Mouse (Mus musculus): ENCODE results near the gene Ttn.

Gene Ttn

DNA sequence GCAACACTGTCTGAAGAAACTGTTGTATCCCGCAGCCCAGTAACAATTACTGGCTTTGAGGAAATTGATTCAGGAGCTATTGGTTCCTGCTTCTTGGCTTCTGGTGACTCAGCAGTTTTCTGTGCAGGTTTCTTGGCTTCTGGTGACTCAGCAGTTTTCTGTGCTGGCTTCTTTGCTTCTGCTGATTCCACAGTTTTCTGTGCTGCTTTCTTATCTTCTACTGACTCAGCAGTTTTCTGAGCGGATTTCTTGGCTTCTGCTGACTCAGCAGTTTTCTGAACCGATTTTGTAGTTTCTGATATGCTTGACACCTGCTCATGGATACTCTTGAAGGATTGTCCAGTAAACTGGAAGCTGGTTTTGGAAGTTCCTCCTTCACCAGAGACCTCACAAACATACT, 273.8 kb downstream of the Ttn start:
- DNase-seq (ENCODE audit: low spot score in 2 of 2), result no peak

DNA sequence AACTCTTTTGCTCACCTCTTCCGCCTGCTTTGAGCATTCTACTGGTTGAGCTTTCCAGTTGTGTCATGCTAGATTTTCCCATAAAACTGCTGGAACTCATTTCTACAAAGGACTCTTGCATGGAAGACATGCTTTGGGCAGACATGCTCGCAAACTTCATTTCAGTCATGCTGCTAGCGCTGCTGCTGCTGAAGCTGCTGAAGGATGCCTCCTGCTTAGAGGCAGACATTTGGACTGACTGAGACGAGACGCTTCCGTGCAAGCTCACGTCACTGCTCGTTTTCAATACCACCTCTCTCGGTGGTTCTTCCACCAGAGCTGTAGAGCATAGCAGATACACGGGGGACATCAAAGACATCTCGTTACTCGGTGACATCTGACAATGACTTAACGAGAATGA, 276.7 kb downstream of the Ttn start:
- DNase-seq (ENCODE audit: low spot score in 2 of 2), result no peak

DNA sequence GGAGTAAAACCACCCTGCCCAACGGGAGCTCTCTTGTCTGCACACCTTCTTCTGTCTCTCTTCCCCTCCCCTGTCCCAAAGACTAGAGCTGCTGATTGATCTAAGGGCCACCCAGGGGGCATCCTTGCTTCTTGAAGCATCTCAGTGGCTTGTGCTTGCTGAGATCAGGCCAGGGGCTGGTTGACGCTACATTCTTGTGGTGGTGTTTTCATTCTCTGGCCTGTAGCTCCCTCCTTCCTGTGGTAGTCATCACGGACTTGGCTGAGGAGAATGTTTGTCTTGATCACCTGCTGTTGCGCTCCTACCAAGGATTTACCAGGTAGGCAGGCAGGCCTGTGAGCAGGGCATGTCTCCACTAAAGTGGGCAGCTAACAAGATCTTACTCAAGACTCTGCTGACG, 279.6 kb downstream of the Ttn start:
- DNase-seq (ENCODE audit: low spot score in 2 of 2), result no peak

DNA sequence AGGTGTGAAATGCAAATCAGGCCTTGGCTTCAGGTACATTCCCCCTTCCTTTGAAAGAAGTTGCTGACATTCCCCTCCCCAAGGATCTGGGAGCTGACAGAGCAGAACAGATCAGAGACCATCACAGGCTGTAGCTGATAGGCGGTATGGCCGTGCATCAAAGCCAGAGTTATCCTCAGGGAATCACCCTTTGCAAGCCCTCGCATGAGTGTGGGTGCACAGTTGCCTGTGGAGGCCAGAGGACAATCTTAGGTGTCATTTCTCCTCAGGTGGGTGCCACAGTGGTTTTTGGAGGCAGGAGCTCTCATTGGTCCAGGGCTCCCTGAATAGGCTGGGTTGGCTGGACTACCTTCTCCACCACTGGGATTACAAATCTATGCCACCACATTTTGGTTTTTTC, 280.2 kb downstream of the Ttn start:
- no peak for DNase-seq (ENCODE audit: low spot score in 2 of 2)

DNA sequence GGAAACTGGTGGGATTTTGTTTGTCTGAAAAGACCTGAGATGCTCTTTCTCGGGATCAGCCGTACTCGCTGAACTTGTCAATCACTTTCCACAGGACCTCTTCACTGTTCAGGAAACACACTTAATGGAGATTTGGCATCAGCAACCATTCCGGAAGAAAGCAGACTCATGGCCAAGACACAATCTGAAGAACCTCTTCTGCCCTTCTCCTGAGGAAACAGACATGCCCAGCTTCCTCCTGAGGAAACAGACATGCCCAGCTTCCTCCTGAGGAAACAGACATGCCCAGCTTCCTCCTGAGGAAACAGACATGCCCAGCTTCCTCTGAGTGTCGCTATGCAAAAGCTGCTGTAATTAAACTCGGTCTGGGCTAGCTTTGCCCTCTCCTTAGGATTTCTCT, 287.1 kb downstream of the Ttn start:
- DNase-seq (ENCODE audit: low spot score in 2 of 2), result no peak

DNA sequence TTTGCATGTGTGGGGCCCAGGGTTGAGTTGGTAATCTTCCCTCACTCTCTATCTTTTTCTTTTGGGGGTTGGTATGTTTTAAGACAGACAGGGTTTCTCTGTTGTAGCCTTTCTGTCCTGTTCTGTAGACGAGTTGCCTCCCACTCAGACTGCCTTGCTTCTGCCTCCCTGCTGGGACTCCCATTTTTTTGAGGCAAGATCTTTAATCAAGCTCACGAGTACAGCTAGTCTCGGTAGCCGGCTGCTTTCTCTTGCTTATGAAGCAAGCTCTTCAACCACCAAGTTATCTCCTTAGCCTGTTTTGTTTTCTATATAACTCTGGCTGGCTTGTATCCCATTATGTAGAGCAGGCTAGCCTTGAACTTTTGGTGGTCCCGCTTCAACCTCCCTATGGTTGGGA, 288.6 kb downstream of the Ttn start:
- no peak for DNase-seq (ENCODE audit: low spot score in 2 of 2)

DNA sequence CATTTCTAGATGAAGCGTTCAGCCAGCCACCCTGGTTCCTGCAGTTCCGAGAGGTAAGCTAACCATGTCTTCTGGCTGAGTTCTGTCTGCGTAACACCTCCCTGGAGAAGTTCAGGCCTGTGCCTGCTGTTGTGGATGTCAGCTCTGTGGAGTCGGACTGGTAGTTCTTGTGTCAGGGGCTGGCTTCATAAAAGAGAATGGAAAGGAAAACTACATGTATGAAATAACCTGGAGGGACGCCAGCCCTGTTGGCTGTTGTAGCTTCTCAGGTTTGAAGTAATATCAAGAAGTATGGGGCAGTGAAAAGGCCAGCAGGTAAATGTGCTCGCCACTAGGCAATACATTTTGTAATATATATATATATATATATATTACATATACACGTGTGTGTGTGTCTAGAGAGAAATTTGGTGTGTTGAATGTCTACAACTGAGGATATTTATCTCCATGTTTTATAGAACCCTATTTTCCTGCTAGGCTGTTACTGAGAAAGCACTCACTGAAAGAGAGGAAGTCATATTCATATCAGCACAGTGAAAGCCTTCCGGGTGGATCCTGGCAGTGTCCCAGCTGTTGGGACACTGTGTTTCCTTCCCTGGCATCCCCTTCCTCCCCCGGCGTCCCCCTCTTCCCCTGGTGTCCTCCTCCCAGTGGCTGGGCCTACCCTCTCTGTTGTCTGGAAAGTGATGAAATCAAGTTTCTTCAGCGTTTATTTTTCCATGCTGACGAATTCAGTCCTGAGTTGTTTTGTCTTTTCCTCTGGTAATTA, 291.7 kb downstream of the Ttn start:
- no peak for DNase-seq (ENCODE audit: low spot score in 2 of 2)

DNA sequence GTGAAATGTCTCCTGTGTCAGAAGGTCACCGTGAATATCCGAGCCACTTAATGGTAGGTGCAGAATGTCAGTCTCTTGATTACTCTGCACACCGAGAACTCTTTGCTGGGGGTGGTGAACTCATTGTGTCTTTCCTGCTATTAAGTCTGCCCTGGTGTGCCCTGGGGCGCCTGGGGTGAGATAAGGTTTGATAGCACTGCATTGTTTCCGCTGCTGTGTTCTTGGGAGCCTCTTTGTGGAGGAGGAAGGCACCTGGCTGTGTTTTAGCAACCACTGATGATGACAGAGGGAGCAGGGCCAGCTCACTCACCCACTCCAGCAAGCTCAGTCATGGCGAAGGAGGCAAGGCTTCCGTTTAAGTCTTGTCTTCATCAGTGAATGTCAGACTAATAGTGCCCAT, 294.2 kb downstream of the Ttn start:
- DNase-seq (ENCODE audit: low spot score in 2 of 2), result no peak

DNA sequence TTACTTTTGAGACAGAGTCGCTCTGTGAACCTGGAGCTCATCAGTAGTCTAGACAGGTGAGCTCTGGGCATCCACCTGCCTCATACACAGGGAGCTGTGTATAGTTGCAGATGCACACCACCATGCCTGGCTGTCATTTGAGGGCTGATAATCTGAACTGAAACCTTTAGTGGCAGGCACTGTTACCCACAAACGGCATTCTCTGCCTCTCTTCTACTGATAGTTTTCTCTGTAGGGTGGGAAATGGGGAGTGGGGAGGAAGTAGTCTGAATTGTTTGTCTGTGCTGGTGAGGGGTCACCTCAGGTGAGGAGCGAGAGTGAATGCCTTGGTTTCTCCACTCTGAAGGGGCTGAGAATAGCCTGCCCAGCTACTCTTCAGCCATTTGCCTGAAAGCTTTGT, 294.7 kb downstream of the Ttn start:
- no peak for DNase-seq (ENCODE audit: low spot score in 2 of 2)

DNA sequence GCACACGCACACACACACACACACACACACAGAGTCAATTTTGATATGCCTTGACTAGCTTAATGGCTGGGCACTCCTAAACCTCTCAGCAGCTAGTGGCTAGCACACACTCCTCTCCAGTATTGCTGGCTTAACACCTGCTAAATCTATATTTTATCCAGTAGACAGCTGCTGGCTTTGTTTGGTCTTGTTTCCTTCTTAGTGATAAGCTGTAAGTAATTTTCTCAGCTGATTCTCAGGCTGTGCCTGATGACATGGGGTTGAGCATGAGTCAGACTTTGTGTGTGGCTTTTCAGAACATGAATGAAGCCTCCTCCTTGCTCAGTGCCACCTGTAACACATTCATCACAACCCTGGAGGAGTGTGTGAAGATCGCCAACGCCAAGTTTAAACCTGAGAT, 295.4 kb downstream of the Ttn start:
- no peak for DNase-seq (ENCODE audit: low spot score in 2 of 2)

DNA sequence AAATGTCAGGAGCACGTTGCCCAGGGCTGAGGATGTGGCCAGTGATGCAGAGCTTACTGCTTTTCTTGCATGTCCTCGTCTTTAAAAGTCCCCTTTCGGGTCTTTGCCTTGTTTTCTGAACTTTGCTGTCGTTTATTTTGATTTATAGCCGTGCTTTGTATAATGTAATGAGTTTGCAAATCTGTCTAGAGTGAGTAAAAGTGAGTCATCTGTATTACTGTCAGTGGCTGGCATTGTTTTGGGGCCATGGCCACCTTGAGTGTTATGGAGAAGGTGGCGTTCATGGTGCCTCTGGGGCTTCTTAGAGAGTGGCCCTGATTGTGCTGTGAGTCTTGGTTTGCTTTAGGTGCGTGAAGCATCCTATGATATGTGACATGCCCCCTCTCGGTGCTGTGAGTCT, 300.0 kb downstream of the Ttn start:
- no peak for DNase-seq (ENCODE audit: low spot score in 2 of 2)

DNA sequence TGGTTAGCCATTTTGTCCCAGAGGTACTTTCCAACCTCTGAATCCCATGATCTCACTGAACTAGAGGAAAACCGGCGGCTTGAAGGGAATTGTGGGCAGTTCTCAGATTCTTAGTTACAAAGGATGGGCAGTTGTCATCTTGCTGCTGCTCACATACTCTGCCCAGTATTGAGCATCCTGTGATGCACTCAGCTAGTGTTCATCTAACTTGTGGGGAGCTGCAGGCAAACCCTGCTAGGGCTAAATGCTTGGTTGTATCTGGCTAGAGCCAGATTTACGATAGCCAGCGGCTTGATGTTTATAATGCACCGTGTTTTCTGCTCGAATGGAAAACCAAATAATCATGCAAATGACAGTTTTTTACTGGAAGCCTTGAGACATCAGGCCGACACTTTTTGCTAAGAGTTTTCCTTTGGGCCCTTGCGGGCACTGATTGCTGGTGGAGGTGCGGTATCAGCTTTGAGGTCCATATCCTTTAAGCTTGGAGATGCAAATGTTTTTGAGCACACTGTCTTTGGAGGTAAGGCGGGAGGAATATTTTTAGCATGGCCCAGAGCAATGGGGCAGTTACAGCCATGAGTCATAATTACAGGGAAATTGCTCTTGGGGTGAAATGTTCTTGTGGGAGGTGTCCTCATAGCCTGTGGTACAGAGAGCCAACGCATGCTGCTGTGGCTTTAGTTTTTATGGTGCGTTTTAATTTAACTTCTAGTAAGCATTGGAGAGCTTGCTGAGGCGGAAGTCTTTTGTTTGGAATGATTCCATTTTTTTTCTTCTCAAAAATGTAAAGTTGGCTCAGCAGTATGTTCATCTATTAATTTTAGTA, 305.7 kb downstream of the Ttn start:
- DNase-seq (ENCODE audit: low spot score in 2 of 2), result no peak

DNA sequence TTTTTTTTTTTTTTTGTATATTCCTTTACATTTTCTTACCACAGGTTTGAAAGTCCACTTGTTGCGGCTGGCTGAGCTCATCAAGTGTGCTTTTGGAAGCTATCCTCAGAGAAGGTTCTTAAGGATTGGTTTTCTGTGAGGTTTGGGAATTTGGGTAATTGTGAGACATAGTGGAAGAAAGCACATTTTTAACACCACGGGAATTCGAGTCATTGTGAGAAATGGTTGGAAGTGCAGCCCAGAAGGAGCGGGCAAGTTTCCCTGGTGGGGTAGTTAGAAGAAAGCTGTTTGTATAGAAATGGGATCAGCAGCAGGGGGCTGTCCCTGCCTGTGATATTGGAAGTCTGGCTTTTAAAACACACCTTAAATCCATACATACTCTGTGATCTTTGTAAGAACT, 306.4 kb downstream of the Ttn start:
- DNase-seq (ENCODE audit: low spot score in 2 of 2), result no peak

DNA sequence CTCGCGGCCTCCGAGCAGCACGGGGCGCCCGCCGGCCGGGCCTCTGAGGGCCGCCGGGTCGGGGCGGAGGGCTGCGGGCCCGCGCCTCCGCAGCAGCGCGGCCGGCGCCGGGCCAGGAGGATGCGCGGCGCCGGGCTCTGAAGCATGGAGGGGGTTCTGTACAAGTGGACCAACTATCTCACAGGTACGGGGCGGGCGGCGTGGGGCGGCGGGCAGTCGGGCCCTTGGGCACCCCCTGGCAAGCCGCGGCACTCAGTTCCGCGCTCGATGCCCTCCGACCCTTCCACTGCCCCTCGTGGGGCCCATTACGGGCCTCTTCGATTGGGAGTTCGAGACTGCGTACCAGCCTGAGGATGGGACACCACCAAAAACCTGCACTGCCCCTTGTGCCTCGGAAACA, 306.9 kb downstream of the Ttn start:
- peak in 1 of 2 experiments; percentile 33 for DNase-seq (ENCODE audit: low spot score in 2 of 2)

DNA sequence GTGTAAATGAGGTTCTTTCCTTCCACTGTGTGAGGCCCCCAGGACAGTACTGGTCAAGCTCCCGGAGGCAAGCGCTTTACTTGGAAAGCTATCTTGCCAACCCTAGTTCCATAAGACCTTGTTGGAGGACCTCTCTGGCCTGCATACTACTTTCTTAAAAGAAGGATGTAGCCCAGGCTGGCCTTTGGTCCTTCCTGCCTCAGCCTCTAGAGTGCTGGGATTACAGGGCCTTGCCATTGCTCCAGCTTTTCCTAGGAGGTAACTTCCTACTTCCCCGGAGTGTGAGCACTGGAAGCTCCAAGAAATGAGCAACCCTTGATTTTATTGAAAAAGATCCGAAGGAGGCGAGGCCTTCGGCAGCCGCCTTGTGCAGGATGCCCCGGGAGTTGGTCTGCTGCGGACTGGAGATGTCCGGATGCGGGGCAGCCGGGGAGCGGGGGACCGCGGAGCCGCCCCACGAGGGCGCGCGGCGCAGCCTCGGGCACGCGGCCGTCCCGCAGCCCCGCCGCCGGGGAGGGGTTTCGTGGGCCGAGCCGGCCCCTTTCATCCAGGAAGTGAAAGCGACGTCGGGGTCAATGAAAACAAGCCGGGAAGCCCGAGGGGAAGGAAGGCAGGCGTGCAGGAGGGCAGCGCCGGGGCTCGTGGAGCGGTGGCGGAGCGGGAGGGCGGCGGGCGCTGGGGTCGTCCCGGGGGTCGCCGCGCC, 307.5 kb downstream of the Ttn start, which contains the start of gene Plekha3:
Gene Plekha3 (plus strand): TSS at position 557 of the 703 bp plus-strand sequence.
- peak; percentile 69 to 76 for DNase-seq (ENCODE audit: low spot score in 2 of 2)

DNA sequence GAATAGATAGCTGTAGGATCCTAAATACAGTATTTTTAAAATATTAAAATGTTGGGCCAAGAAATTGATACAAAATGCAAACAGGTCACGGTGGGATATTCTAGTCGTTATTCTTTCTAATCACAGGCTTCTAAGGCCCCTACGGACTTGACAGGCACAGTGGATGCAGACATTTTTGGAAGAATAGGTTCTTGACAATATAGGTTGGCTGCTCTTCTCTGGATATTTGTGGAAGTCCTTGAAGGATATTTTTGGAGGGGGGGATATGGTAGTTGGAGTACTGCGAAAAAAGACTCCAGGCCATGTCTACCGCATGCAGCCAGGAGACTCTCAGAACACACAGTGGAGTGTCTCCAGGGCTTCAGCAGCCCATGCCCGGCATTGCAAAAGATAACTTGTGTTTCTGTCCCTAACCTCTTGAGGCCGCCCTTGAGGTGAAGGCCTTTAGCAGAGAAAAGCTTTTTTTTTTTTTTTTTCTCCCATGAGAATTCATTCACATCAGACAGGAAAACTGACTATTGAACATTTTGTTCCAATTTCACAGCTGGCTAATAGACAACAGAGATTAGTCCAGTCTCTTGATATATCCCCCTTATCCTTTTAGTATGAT, 308.8 kb downstream of the Ttn start:
- peak in 1 of 2 experiments; percentile 29 for DNase-seq (ENCODE audit: low spot score in 2 of 2)

DNA sequence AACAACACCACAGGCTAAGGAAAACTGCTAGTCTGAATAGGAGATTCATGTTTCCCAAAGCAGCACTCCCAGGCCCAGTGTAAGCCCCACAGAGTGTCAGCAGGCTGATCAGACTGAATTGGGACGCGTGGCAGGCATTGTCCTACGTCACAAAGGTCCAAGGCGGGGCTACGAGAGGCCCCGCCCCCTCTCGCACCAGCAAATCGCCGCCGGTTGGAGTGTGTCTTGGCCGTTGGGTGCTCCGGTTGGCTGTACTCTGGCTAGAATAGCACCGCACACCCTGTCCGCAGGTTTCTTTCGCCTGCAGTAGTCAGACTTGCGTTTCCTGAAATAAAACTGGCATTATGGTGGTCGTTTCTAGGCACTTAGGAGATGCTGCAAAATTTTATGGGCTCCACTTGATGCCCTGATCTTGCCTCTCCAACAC, 309.4 kb downstream of the Ttn start, which contains the start of gene Fkbp7:
Gene Fkbp7 (minus strand): TSS at position 151 of the 427 bp plus-strand sequence.
- peak; percentile 78 to 94 for DNase-seq (ENCODE audit: low spot score in 2 of 2)

DNA sequence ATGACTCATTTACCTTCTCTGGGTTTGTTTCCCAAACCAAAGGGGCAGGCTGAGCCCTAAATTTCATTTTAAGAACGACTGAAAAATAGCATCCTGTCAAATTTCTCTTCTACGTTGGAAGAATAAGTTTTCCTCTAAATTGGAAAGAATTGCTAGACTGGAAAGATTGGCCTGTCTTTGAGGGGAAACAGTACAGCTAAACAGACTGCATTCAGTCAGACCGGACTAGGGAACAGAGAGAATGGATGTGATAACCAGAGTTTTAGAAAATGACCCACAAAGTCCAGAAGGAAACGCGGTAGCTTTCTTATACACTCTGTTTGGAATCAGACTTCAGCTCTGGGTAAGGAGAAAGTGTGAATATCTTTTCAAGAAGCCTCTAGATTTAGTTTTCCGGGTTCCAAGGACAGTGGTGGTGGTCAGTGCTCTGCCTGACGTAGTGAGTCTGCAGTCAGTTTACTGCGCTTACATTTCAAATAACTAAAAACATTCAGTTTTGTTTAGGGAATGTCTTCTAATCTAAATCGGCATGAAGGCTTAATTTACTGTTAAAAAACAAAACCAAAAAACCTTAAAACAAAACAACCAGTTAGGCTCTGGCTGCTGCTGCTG, 310.1 kb downstream of the Ttn start:
- DNase-seq (ENCODE audit: low spot score in 2 of 2), result no peak

DNA sequence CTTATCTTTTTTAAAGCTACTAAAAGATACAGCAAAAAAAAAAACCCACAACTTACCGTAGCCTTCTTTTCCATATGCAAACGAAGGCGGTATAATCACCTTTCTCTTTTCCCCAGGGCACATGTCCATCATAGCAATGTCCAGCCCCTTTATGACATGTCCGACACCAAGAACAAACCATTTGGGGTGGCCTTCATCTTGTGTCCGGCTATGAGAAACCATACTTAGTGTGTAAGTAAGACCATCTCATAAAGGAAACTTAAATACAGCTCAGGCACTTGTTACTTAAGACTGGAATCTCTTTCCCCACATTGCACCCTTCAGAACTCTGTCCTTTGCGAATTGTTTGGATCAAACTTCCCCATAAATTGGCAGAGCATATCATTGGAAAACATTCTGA, 310.7 kb downstream of the Ttn start:
- no peak for DNase-seq (ENCODE audit: low spot score in 2 of 2)

DNA sequence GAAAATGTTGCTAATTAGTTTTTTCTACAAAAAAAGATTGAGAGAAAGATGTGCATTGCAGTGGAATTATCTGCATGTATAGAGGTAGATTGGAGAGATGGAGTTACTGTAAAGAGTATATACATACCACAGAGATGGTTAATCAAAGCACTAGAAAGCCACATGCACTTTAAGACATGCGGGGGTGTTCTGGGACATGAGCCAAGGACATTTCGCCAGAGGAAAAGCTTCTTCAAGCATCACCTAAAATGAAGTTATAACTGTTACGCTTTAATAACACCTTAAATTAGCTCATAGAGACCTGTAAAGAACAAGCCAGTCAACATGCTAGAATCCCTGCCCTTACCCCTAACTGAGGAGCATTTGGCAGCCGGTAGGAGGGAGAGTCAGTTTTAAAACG, 315.1 kb downstream of the Ttn start:
- no peak for DNase-seq (ENCODE audit: low spot score in 2 of 2)

DNA sequence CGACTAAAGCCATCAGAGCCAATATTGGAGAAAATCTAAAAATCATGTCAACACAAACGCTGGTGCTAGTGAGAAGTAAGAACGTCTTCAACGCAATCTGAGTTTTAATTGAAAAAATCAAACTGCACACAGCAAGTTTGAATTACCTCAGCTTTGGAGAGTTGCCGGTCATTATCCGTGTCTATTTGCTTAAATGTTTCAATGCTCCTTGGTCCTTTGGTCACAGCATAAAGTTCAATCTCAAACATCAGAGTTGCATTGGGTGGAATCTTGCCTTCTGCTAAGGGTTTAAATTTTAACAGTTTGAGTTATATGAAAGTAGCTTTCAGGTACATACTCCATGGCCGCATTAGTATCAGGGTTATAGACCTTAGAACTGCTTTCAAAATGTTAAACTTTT, 316.8 kb downstream of the Ttn start:
- no peak for DNase-seq (ENCODE audit: low spot score in 2 of 2)

DNA sequence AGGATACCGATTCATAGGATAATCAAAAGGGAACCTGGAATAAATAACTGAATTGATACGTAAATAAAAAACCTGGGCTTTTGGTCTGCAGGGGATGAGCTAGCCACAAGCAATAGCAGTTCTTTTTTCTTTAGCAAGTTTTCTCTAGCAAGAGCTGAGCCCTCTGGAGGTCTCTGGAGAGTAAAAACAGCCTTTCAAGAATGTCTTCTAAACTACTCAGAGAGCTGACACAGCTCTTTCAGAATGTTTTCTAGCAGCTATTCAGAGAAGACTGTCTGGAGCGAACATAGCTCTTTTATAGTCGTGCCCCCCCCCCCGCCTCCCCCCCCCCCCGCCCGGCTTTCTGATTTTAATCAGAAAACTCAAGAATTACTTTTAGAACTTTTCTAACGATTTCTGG, 322.9 kb downstream of the Ttn start:
- no peak for DNase-seq (ENCODE audit: low spot score in 2 of 2)
